Mouse (Mus musculus) heart, embryonic 10.5 days (tissue): ENCODE data around the gene Alg1. TPM values are rescaled to one million over a fixed set of nuclear protein-coding genes. Genes with fewer than 3 reads are reported as not detected.

Source experiments
- microRNA-seq: library from miRNA; unstranded; fragments of <30 nt; microRNA quantifications from one replicate; pipeline ENCODE4, GENCODE M21; 2017
- polyA plus RNA-seq: library from polyadenylated mRNA; unstranded; fragments of >200 nt; fragmentation: Nextera tagmentation; extraction: Ambion mirVana; gene quantifications from 2 replicates; pipeline ENCODE4 v1.2.1, GENCODE M21; 2016

Gene Alg1
- polyA plus RNA-seq, 1 experiment from 2014 or later, result 27.7 TPM

Small RNA genes within 50 kb of the gene (microRNA-seq; reads per million reads assigned to microRNA genes)
- gene Gm23689 (not detected), gene Gm26095 (not detected), gene Mir6364 (not detected)

Other genes with a start within 250 kb of the Alg1 start
- not detected in 2 replicates for gene Sept12, start 235.8 kb upstream of the Alg1 start, polyA plus RNA-seq
- 3.0 and 4.2 TPM in 2 replicates for gene Smim22, start 226.3 kb upstream of the Alg1 start, polyA plus RNA-seq
- 55.5 and 57.4 TPM in 2 replicates for gene Rogdi, start 220.1 kb upstream of the Alg1 start, polyA plus RNA-seq
- gene Glyr1, start 183.8 kb upstream of the Alg1 start, polyA plus RNA-seq, result 129 and 130 TPM in 2 replicates
- 13.3 and 15.7 TPM in 2 replicates for gene Ubn1, start 183.6 kb upstream of the Alg1 start, polyA plus RNA-seq
- gene Ppl, start 101.2 kb upstream of the Alg1 start, polyA plus RNA-seq, result 2.0 and 2.7 TPM in 2 replicates
- gene Sec14l5, start 86.5 kb upstream of the Alg1 start, polyA plus RNA-seq, result not detected in 2 replicates
- 18.0 and 18.7 TPM in 2 replicates for gene Nagpa, start 29.6 kb upstream of the Alg1 start, polyA plus RNA-seq
- 0.99 and 1.2 TPM in 2 replicates for gene AU021092, start 11.3 kb upstream of the Alg1 start, polyA plus RNA-seq
- 23.3 and 24.8 TPM in 2 replicates for gene Eef2kmt, start 22.4 kb downstream of the Alg1 start, polyA plus RNA-seq